Mouse (Mus musculus): Measurements from ENCODE around the gene Gnl1. TPM values are rescaled to one million over a fixed set of nuclear protein-coding genes. Genes with fewer than 3 reads are reported as not detected.
"Not testable (repeated sequence)": the region's sequence is repeated elsewhere in the genome, so short reads cannot be mapped to it uniquely, and the experiment has no call there.

The Gnl1 gene
- total and polyA plus RNA-seq, 2 experiments from 2014 or later = 83.4 to 115 TPM

DNA sequence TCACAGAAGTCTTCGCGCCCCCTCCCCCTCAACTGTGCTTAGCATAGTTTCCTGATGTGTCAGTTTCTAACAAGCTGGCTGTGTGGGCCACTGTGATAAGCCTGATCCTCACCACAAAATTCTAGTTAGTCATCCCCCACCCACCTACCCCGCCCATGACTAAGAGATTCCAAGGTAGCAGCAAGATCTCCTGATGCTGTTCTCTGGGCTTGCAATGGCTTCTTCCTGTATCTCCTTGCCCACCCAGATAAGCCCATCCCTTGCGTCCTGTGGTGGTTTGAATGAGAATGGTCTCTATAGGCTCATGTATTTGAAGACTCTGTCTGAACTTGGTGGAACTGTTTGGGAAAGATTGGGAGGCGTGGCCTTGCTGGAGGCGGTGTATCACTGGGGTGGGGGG, 22.3 kb downstream of the Gnl1 start:
- no peak for TF ChIP-seq CTCF (IDR thresholded peaks at IDR 0.05; ENCODE audit: low read depth)
- no peaks in the 10 kb centered on the region for H3K36me3 ChIP-seq (ENCODE audit: insufficient read depth)
- H3K4me1 ChIP-seq (ENCODE audit: insufficient read depth) = no peaks in the 10 kb centered on the region
- H3K9ac ChIP-seq = no peak overlapping the region
- ATAC-seq (no peak), DNase-seq (no peak)
- no peaks in the 10 kb centered on the region for H3K9me3 ChIP-seq (ENCODE audit: low read length)
- H3K4me2 ChIP-seq (ENCODE audit: low read depth) = no peak overlapping the region
- H3K4me3 ChIP-seq (ENCODE audit: low read depth, low read length) = no peak overlapping the region
- WGBS = 98% methylated on average over 6 of the region's 6 CpGs
- no peaks in the 10 kb centered on the region for H3K27me3 ChIP-seq (ENCODE audit: insufficient read depth, low read length)
- H3K27ac ChIP-seq (ENCODE audit: low read depth, low read length) = no peak overlapping the region

DNA sequence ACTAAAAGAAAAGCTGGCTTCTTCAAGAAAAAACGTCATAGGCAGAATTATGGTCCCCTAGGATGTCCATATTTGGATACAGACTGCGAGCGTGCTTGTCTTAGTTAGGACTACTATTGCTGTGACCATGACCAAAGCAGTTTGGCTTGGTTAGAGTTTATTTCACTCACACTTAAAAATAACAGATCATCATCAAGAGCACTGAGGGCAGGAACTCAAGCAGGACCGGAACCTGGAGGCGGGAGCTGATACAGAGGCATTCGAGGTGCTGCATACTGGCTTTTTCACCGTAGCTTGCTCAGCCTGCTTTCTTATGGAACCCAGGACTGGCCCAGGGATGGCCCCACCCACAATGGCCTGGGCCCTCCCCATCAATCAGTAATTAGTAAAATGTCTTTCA, 23.7 kb downstream of the Gnl1 start:
- Histone ChIP-seq H3K9me3 (ENCODE audit: low read length) (no peaks in the 10 kb centered on the region), H3K4me2 (ENCODE audit: low read depth) (no peak overlapping the region), H3K4me1 (ENCODE audit: insufficient read depth) (no peaks in the 10 kb centered on the region), H3K27ac (ENCODE audit: low read depth, low read length) (no peak overlapping the region), H3K27me3 (ENCODE audit: insufficient read depth, low read length) (no peaks in the 10 kb centered on the region), H3K36me3 (ENCODE audit: insufficient read depth) (no peaks in the 10 kb centered on the region), H3K9ac (no peak overlapping the region), H3K4me3 (ENCODE audit: low read depth, low read length) (no peak overlapping the region)
- 91% methylated on average over 7 of the region's 7 CpGs for WGBS
- no peak for ATAC-seq
- no peak for DNase-seq
- TF ChIP-seq CTCF (IDR thresholded peaks at IDR 0.05; ENCODE audit: low read depth) = no peak

DNA sequence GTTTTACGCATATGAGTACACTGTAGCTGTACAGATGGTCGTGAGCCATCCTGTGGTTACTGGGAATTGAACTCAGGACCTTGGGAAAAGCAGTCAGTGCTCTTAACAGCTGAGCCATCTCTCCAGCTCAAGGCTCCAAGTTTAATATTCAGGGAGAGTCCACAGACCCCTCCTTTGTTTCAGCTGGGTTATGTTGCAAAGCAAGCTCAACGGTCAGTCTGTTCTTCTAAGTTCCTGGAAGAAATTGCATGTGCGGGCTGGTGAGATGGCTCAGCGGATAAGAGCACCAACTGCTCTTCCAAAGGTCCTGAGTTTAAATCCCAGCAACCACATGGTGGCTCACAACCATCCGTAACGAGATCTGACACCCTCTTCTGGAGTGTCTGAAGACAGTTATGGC, 24.8 kb downstream of the Gnl1 start:
- H3K27ac ChIP-seq (ENCODE audit: low read depth, low read length); H3K4me3 ChIP-seq (ENCODE audit: low read depth, low read length); H3K27me3 ChIP-seq (ENCODE audit: insufficient read depth, low read length); H3K9me3 ChIP-seq (ENCODE audit: low read length); H3K36me3 ChIP-seq (ENCODE audit: insufficient read depth); H3K4me1 ChIP-seq (ENCODE audit: insufficient read depth); H3K9ac ChIP-seq; H3K4me2 ChIP-seq (ENCODE audit: low read depth); ATAC-seq; DNase-seq: not testable (repeated sequence)
- 89% methylated on average over 7 of the region's 7 CpGs for WGBS

DNA sequence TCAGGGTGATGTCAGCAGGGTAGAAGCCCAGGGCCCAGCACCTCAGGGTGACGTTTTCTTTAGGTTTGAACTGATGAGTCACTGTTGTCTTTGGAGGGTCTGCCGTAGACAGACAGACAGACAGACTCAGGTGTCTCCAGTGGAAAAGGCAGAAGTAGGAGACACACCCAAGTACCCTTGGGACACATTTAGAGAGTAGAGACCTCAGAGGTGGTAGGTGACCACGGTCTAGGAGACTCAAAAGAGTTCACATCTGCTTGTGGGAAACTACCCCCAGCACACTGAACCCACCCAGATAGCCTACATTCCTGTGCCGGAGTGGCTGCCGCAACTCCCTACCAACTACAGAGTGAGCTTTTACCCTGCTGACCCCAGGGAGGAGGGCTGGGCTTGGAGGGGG, 35.3 kb downstream of the Gnl1 start:
- ATAC-seq (no peak), DNase-seq (no peak)

DNA sequence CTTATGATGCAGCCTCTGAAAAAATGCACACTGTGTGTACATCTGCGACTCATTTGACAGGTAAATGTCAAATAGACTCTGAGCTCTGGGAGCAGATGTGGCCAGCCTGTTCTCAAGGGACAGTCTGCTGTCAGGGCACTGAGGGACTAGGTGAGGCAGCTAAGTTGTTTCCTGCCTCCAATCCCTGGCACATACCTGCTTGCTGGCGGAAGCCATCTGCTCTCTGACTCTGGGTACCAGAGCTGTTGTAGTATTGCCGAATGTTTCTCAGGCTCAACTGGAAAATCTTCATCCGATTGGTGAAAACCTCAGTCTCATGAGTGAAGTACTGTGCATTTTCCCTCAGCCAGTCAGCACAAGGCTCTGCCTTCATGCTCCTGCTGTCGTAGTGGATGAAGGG, 37.4 kb downstream of the Gnl1 start:
- no peak overlapping the region for H3K4me2 ChIP-seq (ENCODE audit: low read depth)
- no peaks in the 10 kb centered on the region for H3K4me1 ChIP-seq (ENCODE audit: insufficient read depth)
- H3K27ac ChIP-seq (ENCODE audit: low read depth, low read length) = no peak overlapping the region
- no peak for TF ChIP-seq CTCF (IDR thresholded peaks at IDR 0.05; ENCODE audit: low read depth)
- DNase-seq (no peak), ATAC-seq (no peak)
- no peak overlapping the region for H3K9ac ChIP-seq
- H3K4me3 ChIP-seq (ENCODE audit: low read depth, low read length) = no peak overlapping the region
- H3K36me3 ChIP-seq (ENCODE audit: insufficient read depth) = peaks cover 18% of the 10 kb centered on the region
- WGBS = 92% methylated on average over 5 of the region's 5 CpGs
- H3K27me3 ChIP-seq (ENCODE audit: insufficient read depth, low read length) = no peaks in the 10 kb centered on the region
- H3K9me3 ChIP-seq (ENCODE audit: low read length) = no peaks in the 10 kb centered on the region

More for the DNA sequence above, 35.3 kb downstream of the Gnl1 start:
- 98% methylated on average over 5 of the region's 5 CpGs for WGBS
- H3K27me3 ChIP-seq (ENCODE audit: insufficient read depth, low read length) = no peaks in the 10 kb centered on the region
- peaks cover 18% of the 10 kb centered on the region for H3K36me3 ChIP-seq (ENCODE audit: insufficient read depth)
- no peaks in the 10 kb centered on the region for H3K4me1 ChIP-seq (ENCODE audit: insufficient read depth)
- no peak overlapping the region for H3K27ac ChIP-seq (ENCODE audit: low read depth, low read length)
- no peaks in the 10 kb centered on the region for H3K9me3 ChIP-seq (ENCODE audit: low read length)
- no peak overlapping the region for H3K4me2 ChIP-seq (ENCODE audit: low read depth)
- no peak for TF ChIP-seq CTCF (IDR thresholded peaks at IDR 0.05; ENCODE audit: low read depth)
- H3K9ac ChIP-seq = no peak overlapping the region
- no peak overlapping the region for H3K4me3 ChIP-seq (ENCODE audit: low read depth, low read length)

DNA sequence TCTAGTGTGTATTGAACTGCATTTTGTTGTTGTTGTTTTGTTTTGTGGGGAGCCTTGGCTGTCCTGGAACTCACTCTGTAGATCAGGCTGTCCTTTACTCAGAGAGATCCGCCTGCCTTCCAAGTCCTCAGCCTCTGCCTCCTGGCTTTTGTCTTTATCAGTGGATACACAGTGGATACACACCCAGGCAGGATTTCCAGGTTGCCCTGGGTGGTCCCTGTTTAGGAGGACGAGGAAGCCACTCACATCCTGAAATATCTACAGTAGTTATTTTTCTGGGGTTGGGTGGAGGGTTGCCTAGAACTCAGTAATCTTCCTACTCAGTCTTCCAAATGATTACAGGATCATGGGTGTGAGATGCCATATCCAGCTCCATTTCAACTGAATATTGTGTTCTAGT, 39.3 kb downstream of the Gnl1 start:
- no peaks in the 10 kb centered on the region for H3K9me3 ChIP-seq (ENCODE audit: low read length)
- no peaks in the 10 kb centered on the region for H3K4me1 ChIP-seq (ENCODE audit: insufficient read depth)
- ATAC-seq = no peak
- no peaks in the 10 kb centered on the region for H3K27me3 ChIP-seq (ENCODE audit: insufficient read depth, low read length)
- no peak for DNase-seq
- H3K9ac ChIP-seq = no peak overlapping the region
- peaks cover 18% of the 10 kb centered on the region for H3K36me3 ChIP-seq (ENCODE audit: insufficient read depth)
- H3K27ac ChIP-seq (ENCODE audit: low read depth, low read length) = no peak overlapping the region
- H3K4me2 ChIP-seq (ENCODE audit: low read depth) = no peak overlapping the region
- no peak overlapping the region for H3K4me3 ChIP-seq (ENCODE audit: low read depth, low read length)
- 73% methylated on average over 2 of the region's 2 CpGs for WGBS
- TF ChIP-seq CTCF (IDR thresholded peaks at IDR 0.05; ENCODE audit: low read depth) = no peak

DNA sequence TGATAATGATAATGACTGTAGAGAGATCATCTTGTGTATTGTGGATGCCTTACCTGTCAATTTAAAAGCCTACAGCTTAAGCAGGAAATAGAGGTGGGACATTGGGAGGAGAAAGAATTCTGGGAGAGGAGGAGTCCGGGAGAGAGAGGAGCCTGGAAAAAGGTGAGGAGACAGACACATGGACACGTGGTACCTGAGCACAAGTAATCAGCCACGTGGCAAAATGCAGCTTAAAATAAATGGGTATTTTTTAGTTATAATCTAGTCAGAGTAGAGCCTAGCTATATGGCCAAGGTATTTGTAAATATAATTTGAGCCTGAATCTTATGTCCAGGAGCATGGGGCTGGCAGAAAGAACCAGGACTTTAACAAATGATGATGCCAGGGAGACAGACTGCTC, 39.9 kb downstream of the Gnl1 start:
- no peak for TF ChIP-seq CTCF (IDR thresholded peaks at IDR 0.05; ENCODE audit: low read depth)
- no peaks in the 10 kb centered on the region for H3K9me3 ChIP-seq (ENCODE audit: low read length)
- H3K27ac ChIP-seq (ENCODE audit: low read depth, low read length) = no peak overlapping the region
- DNase-seq (no peak), ATAC-seq (no peak)
- H3K36me3 ChIP-seq (ENCODE audit: insufficient read depth) = peaks cover 13% of the 10 kb centered on the region
- H3K4me1 ChIP-seq (ENCODE audit: insufficient read depth) = no peaks in the 10 kb centered on the region
- no peak overlapping the region for H3K9ac ChIP-seq
- H3K4me3 ChIP-seq (ENCODE audit: low read depth, low read length) = no peak overlapping the region
- 68% methylated on average over 3 of the region's 3 CpGs for WGBS
- H3K27me3 ChIP-seq (ENCODE audit: insufficient read depth, low read length) = no peaks in the 10 kb centered on the region
- H3K4me2 ChIP-seq (ENCODE audit: low read depth) = no peak overlapping the region
